Mouse (Mus musculus): ENCODE results near the gene Rapgef2.

GRCm38 (mm10) chr3:79129044-79129600, 157.2 kb downstream of the Rapgef2 start:
- TF ChIP-seq CTCF (IDR thresholded peaks at IDR 0.05; ENCODE audit: control insufficient read depth, insufficient read depth, low read length) = no peak
- no peak for TF ChIP-seq POLR2A (IDR thresholded peaks at IDR 0.05; ENCODE audit: borderline replicate concordance, control insufficient read depth, low read depth, low read length)
